Mouse (Mus musculus) kidney, adult 2 months (tissue): ENCODE measurements at regions not wholly inside any gene's neighbourhood (a gene's known extent, or its start where the extent isn't known, plus 50 kb on each side); places are given as distances from the start of the nearest gene placed in this dataset.
A peak's percentile ranks its signal among the peaks of the same experiment; 100 is the strongest.
"Not testable (repeated sequence)": the region's sequence is repeated elsewhere in the genome, so short reads cannot be mapped to it uniquely, and the experiment has no call there.

Experiments
- DNase-seq: peaks from one replicate; pipeline ENCODE4 v3.0.0; 2021
- H3K27ac ChIP-seq: fragments of 200-500 bp; 2 replicates; pipeline ENCODE4 v1.5.1; 2012; ENCODE audit warnings: low read depth, low read length, control low read depth, inconsistent platforms; ENCODE audit not compliant: insufficient read depth
- H3K27me3 ChIP-seq: fragments of 200-500 bp; replicated peaks from 2 replicates; pipeline ENCODE4 v1.6.1; 2012; ENCODE audit warnings: mild to moderate bottlenecking, moderate library complexity, low read length, inconsistent platforms; ENCODE audit not compliant: control insufficient read depth, insufficient read depth
- H3K36me3 ChIP-seq: fragments of 200-500 bp; 2 replicates; pipeline ENCODE4 v1.6.1; 2012; ENCODE audit warnings: mild to moderate bottlenecking, moderate library complexity, low read length, inconsistent platforms; ENCODE audit not compliant: control insufficient read depth, insufficient read depth
- H3K4me1 ChIP-seq: fragments of 200-500 bp; 2 replicates; pipeline ENCODE4 v1.6.1; 2011; ENCODE audit warnings: low read length; ENCODE audit not compliant: control insufficient read depth, insufficient read depth
- H3K4me3 ChIP-seq: fragments of 200-500 bp; 2 replicates; pipeline ENCODE4 v1.5.1; 2011; ENCODE audit warnings: mild to moderate bottlenecking, low read depth, low read length, control low read depth; ENCODE audit not compliant: insufficient read depth
- CTCF ChIP-seq: fragments of 200-500 bp; conservative IDR thresholded peaks from 2 replicates; pipeline ENCODE4 v1.5.1; 2011; ENCODE audit warnings: low read depth, mild to moderate bottlenecking, control low read depth, low read length, moderate library complexity, mixed read lengths; ENCODE audit not compliant: insufficient read depth, insufficient read length
- POLR2A ChIP-seq: fragments of 200-500 bp; IDR thresholded peaks from one replicate; pipeline ENCODE4 v1.6.1; 2011; ENCODE audit warnings: low read depth, low read length, control low read depth
- WGBS: fragments of 180-500 bp; shearing (Covaris S2); methylation state at CpG from one replicate; pipeline ENCODE4 v1.1.7; 2018; 5-methylcytosine and 5-hydroxymethylcytosine counted together

DNA sequence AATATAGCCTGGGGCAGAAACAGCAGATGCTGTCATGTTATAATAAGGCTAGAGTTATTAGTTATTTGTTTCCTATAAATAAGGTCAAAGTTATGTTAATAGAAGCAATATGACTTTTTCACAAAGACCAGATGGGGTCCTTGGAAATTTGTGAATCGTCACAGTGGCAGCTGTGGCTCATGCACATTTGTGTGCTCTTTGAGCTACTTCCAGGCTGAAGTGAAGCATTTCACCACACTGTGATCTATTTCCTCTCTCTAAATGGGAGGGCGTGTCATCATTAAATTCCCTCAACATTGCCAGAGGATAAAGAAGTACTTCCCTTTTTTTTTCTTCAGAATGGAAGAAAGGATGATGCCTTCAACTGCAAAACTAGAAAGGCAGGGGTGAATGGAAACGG, 157.9 kb upstream of the Tmem106b start:
- Histone ChIP-seq H3K27me3 (no peaks in the 10 kb centered on the region), H3K4me3 (no peak overlapping the region), H3K4me1 (no peaks in the 10 kb centered on the region), H3K36me3 (no peaks in the 10 kb centered on the region), H3K27ac (no peak overlapping the region)
- 76% methylated on average over 3 of the region's 3 CpGs for WGBS
- no peak for TF ChIP-seq CTCF
- no peak for TF ChIP-seq POLR2A
- no peak for DNase-seq

GRCm38 (mm10) chr6:12892929-12893328, 143.7 kb upstream of the Thsd7a start:
- no peak for DNase-seq
- 38% methylated on average over 5 of the region's 5 CpGs for WGBS
- Histone ChIP-seq H3K4me3 (no peak overlapping the region), H3K4me1 (no peaks in the 10 kb centered on the region), H3K27ac (no peak overlapping the region), H3K36me3 (no peaks in the 10 kb centered on the region), H3K27me3 (no peaks in the 10 kb centered on the region)
- TF ChIP-seq CTCF (no peak), POLR2A (no peak)

DNA sequence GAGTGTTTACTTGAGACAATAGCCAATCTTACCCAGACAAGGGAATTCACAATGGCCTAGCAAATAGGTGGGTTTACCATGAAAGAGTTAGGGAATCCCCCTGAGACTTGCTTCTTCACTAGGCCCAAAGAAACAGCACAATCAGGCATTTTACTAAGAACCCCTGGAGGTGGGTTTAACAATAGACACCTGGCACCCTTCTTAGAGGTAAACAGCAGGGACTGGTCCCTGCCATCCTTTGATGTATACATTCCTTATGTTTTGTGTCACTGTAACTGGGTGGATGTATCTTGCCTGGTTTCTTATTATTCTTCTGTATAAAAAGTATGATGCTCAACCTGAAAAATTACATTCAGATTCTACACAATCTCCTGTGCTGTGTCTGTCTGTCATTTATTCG, 127.7 kb upstream of the Thsd7a start:
- not testable (repeated sequence) for H3K4me1 ChIP-seq, H3K4me3 ChIP-seq, DNase-seq, H3K36me3 ChIP-seq, H3K27me3 ChIP-seq, H3K27ac ChIP-seq
- 69% methylated on average over 1 of the region's 1 CpGs for WGBS

GRCm38 (mm10) chr6:12876366-12876765, 127.2 kb upstream of the Thsd7a start:
- peak; percentile 60 for DNase-seq
- Histone ChIP-seq H3K27ac (peak overlapping the region; percentile 16; the same call in 1 of the 2 replicates), H3K4me1 (no peaks in the 10 kb centered on the region; the same call in 1 of the 2 replicates), H3K4me3 (no peak overlapping the region), H3K27me3 (no peaks in the 10 kb centered on the region), H3K36me3 (no peaks in the 10 kb centered on the region)
- WGBS, result 42% methylated on average over 4 of the region's 4 CpGs
- TF ChIP-seq POLR2A (no peak), CTCF (no peak)

DNA sequence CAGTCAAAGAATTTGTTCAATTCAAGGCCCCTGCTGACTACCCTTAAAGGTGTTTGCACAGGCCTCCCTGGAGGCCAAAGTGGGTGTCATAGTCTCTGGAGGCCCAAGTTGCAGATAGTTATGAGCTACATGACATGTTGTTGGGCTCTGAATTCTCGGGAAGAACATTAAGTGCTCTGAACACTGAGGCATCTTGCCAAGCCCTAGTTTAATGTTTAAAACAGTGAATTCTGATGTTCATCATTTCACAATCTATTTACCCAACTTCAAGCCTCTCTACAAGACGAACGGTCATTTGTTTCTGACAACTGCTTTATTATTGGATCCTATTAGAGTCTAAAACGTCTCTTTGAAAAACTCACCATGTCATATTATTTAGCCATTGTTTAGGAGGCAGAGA, 119.0 kb upstream of the Thsd7a start:
- 48% methylated on average over 4 of the region's 4 CpGs for WGBS
- H3K36me3 ChIP-seq, result no peaks in the 10 kb centered on the region
- TF ChIP-seq POLR2A, result no peak
- TF ChIP-seq CTCF, result no peak
- no peaks in the 10 kb centered on the region for H3K4me1 ChIP-seq
- H3K27ac ChIP-seq, result no peak overlapping the region
- no peak overlapping the region for H3K4me3 ChIP-seq
- peak; percentile 71 for DNase-seq
- no peaks in the 10 kb centered on the region for H3K27me3 ChIP-seq

DNA sequence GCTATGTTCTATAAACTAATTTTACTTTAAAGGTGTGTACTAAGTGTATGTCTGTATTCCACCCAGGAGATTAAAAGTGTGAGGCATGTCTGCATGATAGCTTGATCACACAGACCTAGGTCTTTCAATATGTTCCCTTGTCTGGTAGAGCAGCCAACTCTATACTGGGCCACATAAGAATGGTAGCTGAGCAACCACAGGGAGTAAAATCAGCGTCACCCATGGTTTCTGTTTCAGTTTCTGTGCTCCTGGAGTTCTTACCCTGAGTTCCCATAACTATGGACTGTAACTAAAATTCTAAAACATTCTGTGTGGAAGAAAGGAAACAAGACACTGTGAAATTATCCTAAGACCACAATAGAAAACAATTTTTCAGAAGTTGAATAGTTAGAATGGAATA, 102.8 kb upstream of the Thsd7a start:
- TF ChIP-seq CTCF (no peak), POLR2A (no peak)
- Histone ChIP-seq H3K27ac (no peak overlapping the region), H3K4me1 (no peaks in the 10 kb centered on the region), H3K4me3 (no peak overlapping the region), H3K27me3 (no peaks in the 10 kb centered on the region), H3K36me3 (no peaks in the 10 kb centered on the region)
- no peak for DNase-seq
- WGBS, result 90% methylated on average over 1 of the region's 1 CpGs

- not testable (repeated sequence) for DNase-seq, H3K4me1 ChIP-seq, H3K4me3 ChIP-seq, H3K27ac ChIP-seq, H3K27me3 ChIP-seq, H3K36me3 ChIP-seq
- 65% methylated on average over 3 of the region's 3 CpGs for WGBS
These were observed 85.9 kb upstream of the Thsd7a start for GRCm38 (mm10) chr6:12835079-12835478.

DNA sequence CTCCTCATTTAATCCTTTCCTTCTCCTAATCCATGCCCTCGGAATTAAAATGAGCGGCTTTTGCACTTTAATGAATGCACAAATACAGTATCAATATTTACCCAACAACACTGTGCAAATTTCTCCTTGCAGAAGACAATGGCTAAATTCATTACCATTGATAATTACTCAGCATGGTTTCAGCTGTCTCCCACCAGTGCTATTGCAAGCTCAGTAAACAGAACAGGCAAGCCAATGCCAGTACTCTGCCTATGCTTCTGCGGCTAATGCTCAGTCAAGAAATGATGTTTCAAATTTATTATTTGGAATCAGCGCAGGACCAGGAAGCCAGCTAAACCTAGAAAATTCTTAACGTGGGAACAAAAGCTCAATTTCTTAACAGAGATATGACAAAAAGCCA, 84.1 kb upstream of the Thsd7a start:
- no peak for DNase-seq
- Histone ChIP-seq H3K4me1 (no peaks in the 10 kb centered on the region), H3K4me3 (no peak overlapping the region), H3K36me3 (no peaks in the 10 kb centered on the region), H3K27me3 (no peaks in the 10 kb centered on the region), H3K27ac (no peak overlapping the region)
- no peak for TF ChIP-seq CTCF
- TF ChIP-seq POLR2A, result no peak
- 74% methylated on average over 5 of the region's 5 CpGs for WGBS
